Mouse (Mus musculus) gastrocnemius, adult 2 months (tissue): ENCODE measurements around the gene Klc2. TPM values are rescaled to one million over a fixed set of nuclear protein-coding genes. Genes with fewer than 3 reads are reported as not detected.
"Not testable (repeated sequence)": the region's sequence is repeated elsewhere in the genome, so short reads cannot be mapped to it uniquely, and the experiment has no call there.

Source experiments
- DNase-seq: peaks from one replicate; pipeline ENCODE4 v3.0.0; 2022
- H3K27ac ChIP-seq: fragments of 200-600 bp; 2 replicates; pipeline ENCODE4 v1.8.1; 2022; ENCODE audit warnings: mild to moderate bottlenecking
- H3K4me3 ChIP-seq: fragments of 200-600 bp; 2 replicates; pipeline ENCODE4 v1.8.1; 2022; ENCODE audit warnings: mild to moderate bottlenecking, moderate library complexity
- CTCF ChIP-seq: fragments of 200-600 bp; IDR thresholded peaks from 2 replicates; pipeline ENCODE4 v1.8.1; 2022; ENCODE audit warnings: antibody characterized with exemption, mild to moderate bottlenecking, moderate library complexity
- intact Hi-C: fragments of 180-260 bp; cut with DNase I; formaldehyde crosslinking; loops from one replicate; pipeline ENCODE4 v1.15.1; 2025
- total RNA-seq, 2 experiments: library from RNA; stranded (reverse); gene quantifications; 2 replicates each; pipeline ENCODE4 v1.2.3; 2021

Klc2 gene
- total RNA-seq, 2 experiments from 2014 or later = 54.7 to 56.9 TPM

DNA sequence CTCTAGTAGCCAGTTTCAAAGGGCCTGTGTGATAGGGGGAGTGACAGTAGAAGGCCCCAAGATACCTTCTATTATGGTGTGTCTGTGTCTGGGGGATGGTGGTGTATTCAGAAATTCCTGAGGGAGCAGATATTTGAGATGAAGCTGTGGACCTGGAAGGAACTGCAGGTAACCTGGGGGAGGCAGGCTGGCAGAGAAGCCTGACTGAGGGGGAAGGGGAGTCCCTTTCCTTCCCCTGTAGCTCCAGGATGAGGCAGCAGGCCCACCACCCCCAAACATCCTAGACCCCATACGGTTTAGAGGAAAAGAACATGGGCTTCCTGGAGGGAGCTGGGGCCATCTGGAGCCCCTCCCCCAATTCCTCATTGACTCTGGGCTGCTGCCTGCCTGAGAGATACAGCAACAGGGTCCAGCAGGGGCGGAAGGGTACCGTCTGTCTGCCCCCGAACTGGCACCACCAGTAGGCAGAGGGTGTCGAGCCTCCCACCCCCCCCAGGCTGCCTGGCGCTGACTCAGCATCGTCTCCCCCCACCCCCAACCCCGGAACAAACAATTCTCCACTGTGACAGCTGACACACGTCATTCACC, 22.4 kb downstream of the Klc2 start:
- intact Hi-C loops = no loop called here
- Histone ChIP-seq H3K27ac (no peak overlapping the region), H3K4me3 (no peak overlapping the region)
- no peak for TF ChIP-seq CTCF
- no peak for DNase-seq

GRCm38 (mm10) chr19:5094746-5095417, 23.5 kb downstream of the Klc2 start:
- no peak for TF ChIP-seq CTCF
- no peak for DNase-seq
- H3K4me3 ChIP-seq = no peak overlapping the region
- intact Hi-C loops = loop anchor here (5.0 kb wide), 1 partner anchor 37 kb away; no protein-coding TSS in a partner anchor
- H3K27ac ChIP-seq = no peak overlapping the region

GRCm38 (mm10) chr19:5094243-5094632, 24.1 kb downstream of the Klc2 start:
- H3K4me3 ChIP-seq = no peak overlapping the region
- no peak overlapping the region for H3K27ac ChIP-seq
- intact Hi-C loops = loop anchor here (5.0 kb wide), 1 partner anchor 38 kb away; no protein-coding TSS in a partner anchor
- peak; percentile 93 for TF ChIP-seq CTCF
- peak; percentile 92 for DNase-seq

- H3K27ac ChIP-seq = no peak overlapping the region
- DNase-seq = no peak
- intact Hi-C loops = loop anchor here (5.0 kb wide), 1 partner anchor 39 kb away; no protein-coding TSS in a partner anchor
- H3K4me3 ChIP-seq = no peak overlapping the region
- TF ChIP-seq CTCF = no peak
These were observed 24.7 kb downstream of the Klc2 start for GRCm38 (mm10) chr19:5093481-5094242.

DNA sequence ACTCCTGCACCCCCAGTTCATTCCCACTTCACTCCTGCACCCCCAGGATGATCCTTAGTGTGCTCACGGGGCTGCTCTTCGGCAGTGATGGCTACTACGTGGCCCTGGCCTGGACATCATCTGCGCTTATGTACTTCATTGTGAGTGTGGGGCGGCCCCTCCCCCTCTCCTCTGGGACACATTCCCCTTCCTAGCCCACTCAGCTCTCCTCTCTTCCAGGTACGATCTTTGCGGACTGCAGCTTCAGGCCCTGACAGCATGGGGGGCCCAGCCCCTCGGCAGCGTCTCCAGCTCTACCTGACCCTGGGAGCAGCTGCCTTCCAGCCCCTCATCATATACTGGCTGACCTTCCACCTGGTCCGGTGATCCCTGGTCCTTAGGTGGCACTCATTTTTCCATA, 26.3 kb downstream of the Klc2 start:
- intact Hi-C loops = loop anchor here (5.0 kb wide), 1 partner anchor 40 kb away; no protein-coding TSS in a partner anchor
- no peak for DNase-seq
- TF ChIP-seq CTCF = no peak
- Histone ChIP-seq H3K4me3 (no peak overlapping the region), H3K27ac (no peak overlapping the region)

DNA sequence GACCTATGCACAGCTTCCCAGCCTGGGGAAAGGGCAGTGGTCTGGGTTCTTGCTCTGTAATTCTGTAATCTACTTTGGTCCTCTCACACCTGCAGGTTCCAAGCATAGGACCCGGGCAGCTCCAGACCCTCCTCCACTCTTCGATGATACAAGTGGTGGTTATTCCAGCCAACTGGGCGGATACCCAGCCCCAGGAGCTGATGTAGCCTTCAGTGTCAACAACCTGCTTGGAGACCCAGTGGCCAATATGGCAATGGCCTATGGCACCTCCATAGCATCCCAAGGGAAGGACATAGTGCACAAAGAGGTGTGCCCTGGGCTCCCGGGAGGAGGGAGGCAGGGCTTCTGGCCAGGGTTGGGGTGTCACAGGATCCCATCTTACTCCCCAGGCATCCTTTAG, 29.0 kb downstream of the Klc2 start:
- DNase-seq = no peak
- peak overlapping the region; percentile 86 for H3K4me3 ChIP-seq

GRCm38 (mm10) chr19:5087884-5088728, 30.3 kb downstream of the Klc2 start, which contains the start of gene Yif1a:
TSS of gene Yif1a (plus strand) at chr19:5088538.
- intact Hi-C loops = loop anchor here (5.0 kb wide), 1 partner anchor 46 kb away; the partner anchor contains the start of gene Brms1
- TF ChIP-seq CTCF = peak; percentile 60
- Histone ChIP-seq H3K27ac (peak within 1 kb of the TSS; percentile 95), H3K4me3 (peak within 1 kb of the TSS; percentile 86)
- DNase-seq = peak; percentile 93

More for the DNA sequence above, 29.0 kb downstream of the Klc2 start:
- intact Hi-C loops = loop anchor here (5.0 kb wide), 1 partner anchor 47 kb away; the partner anchor contains the start of gene Brms1
- H3K27ac ChIP-seq = no peak overlapping the region
- no peak for TF ChIP-seq CTCF

DNA sequence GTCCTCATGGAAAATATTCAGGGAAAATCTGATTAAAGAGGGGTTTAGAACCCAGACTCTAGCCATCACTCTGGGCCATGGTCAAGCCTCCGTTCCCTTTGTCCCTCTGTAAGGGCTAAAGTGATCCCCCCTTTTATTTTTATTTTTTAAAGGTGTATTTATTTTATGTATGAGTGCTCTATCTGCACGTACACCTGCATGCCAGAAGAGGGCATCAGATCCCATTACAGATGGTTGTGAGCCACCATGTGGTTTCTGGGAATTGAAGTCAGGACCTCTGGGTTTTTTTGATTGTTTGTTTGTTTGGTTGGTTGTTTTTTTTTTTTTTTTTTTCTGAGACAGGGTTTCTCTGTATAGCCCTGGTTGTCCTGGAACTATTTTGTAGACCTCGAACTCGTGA, 31.8 kb downstream of the Klc2 start:
- H3K4me3 ChIP-seq, H3K27ac ChIP-seq, DNase-seq: not testable (repeated sequence)
- intact Hi-C loops = loop anchor here (5.0 kb wide), 1 partner anchor 44 kb away; the partner anchor contains the start of gene Brms1

- Histone ChIP-seq H3K27ac (no peak within 1 kb of the TSS), H3K4me3 (peak within 1 kb of the TSS; percentile 72)
- DNase-seq = peak; percentile 66
- intact Hi-C loops = loop anchor here (5.0 kb wide), 1 partner anchor 43 kb away; the partner anchor contains the start of gene Brms1
- TF ChIP-seq CTCF = no peak
These were observed 33.1 kb downstream of the Klc2 start, which contains the start of gene Tmem151a for GRCm38 (mm10) chr19:5085145-5085863. TSS of gene Tmem151a (minus strand) at chr19:5085531.

DNA sequence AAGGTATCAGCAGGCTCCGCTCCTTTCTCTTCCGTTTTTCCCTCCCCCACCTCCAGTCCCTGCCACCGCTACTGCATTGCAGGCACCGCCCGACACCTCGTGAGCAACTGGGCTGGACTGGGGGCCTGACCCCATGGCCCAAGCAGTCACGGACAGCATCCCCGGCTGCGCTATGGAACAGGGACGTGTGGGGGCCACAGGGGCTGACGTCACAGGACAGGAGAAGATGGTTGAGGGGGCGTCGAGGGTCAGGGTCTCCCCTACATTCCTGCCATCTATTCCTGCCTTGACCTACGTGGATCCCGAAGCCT, 33.6 kb downstream of the Klc2 start:
- Histone ChIP-seq H3K4me3 (peak overlapping the region; percentile 72), H3K27ac (no peak overlapping the region)
- intact Hi-C loops = loop anchor here (5.0 kb wide), 1 partner anchor 42 kb away; the partner anchor contains the start of gene Brms1
- DNase-seq = no peak
- no peak for TF ChIP-seq CTCF

DNA sequence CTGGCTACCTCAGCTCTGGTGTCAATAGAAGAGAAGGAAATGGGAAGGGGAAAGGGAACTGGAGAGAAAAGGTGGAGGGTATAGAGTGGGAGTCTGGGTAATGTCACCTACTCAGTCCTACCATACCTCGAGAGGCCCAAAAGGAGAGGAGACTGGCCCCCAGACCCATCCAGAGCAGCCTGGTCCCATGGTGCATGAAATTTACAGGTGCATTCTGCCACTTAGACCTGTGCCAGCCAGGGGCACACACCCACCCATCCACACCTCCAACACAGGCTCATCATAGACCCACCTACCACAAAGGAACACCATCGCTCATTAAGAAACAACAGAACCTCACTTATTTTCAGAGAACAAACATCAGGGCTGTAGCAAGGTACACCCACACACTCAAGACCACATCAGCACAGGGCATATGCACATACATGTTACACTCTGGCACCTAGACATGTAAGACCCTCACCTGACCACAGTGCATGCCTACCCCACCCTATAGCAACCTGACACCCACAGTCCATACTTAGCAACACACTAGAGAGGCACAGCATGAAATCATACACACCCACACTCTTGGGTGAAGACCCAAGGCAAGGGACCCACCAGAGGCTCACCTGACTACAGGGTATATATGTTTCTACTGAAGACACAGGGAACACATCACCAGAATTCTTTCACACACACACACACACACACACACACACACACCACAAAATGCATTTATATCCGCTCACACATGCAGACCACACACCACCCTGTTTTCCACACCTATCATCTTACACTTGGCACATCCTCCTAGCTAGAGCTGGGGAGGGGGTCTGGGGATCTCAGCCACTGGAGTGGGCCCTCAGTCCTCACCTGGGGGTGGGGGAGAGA, 34.2 kb downstream of the Klc2 start:
- no peak overlapping the region for H3K27ac ChIP-seq
- no peak overlapping the region for H3K4me3 ChIP-seq
- intact Hi-C loops = no loop called here
- no peak for TF ChIP-seq CTCF
- no peak for DNase-seq
